Mouse (Mus musculus): ENCODE results near the gene Cnot11. TPM values are rescaled to one million over a fixed set of nuclear protein-coding genes. Genes with fewer than 3 reads are reported as not detected.

The Cnot11 gene
- total RNA-seq, 2 experiments from 2014 or later = 22.8 to 26.4 TPM

DNA sequence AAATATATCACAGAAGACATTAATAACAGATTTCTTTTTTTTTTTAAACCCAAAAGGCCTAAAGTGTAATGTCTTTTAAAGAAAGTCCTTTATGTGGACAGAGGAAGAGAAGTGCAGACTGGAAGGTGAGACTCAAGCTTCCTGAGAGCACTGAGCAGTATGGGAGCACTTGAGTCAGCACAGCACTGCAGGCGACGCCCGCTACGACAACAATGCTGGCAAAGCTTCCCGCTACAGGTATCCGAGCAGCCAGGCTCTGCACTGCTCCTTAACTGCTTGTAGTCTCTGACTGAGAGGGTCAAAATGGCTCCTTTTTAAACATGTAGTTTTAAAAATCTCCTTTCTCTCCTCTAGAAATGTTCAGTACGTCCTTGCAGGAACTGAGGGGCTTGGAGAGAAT lies 28.4 kb downstream of the Cnot11 start:
- DNase-seq (ENCODE audit: extremely low spot score in 1 of 2, low spot score in 2 of 2) = no peak
- TF ChIP-seq CTCF (IDR thresholded peaks at IDR 0.05) = no peak
- intact Hi-C loops (cut with DNase I) = no loop called here

DNA sequence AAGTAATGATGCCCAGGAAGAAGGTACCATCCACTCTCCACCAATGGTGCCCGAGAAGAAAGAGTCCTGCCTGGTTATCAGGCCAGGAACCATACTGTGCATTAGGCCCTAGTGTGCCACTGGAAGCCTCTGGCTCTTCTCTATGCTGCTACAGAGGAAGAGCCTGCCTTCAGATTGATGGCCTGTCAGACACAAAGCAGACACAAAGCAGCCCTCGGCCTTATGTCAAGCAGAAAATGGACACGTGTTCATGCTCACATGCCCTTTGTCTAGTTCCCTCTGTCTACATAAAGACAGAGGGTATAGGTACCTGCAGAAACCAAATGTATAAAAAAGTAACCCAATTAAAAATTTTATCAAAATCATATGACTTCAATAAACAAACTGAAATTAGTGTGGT lies 29.8 kb downstream of the Cnot11 start:
- no peak overlapping the region for H3K4me3 ChIP-seq
- intact Hi-C loops (cut with DNase I) = no loop called here
- TF ChIP-seq CTCF (IDR thresholded peaks at IDR 0.05) = no peak
- no peak overlapping the region for H3K27ac ChIP-seq
- no peak for DNase-seq (ENCODE audit: extremely low spot score in 1 of 2, low spot score in 2 of 2)

More for the DNA sequence above, 28.4 kb downstream of the Cnot11 start:
- no peak overlapping the region for H3K4me3 ChIP-seq
- no peak overlapping the region for H3K27ac ChIP-seq

DNA sequence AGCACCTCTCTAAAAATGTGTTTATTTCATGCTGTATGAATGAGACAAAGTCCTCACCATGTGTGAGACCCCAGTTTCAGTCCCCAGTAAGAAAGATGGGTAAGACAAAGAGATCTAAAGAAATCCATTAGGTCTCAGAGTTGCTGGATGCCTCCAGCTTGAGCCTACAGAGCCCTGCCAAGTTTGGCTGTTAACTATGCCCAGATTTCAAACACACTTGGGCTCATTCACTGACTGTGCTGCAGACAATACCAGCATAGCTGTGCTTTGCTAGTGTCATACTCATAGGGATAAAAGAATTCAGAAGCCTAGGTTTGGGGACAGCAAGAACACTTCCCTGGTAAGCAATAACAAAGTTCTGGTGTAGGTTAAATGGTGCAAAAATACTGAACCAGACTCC lies 33.3 kb downstream of the Cnot11 start:
- DNase-seq (ENCODE audit: extremely low spot score in 1 of 2, low spot score in 2 of 2) = no peak
- intact Hi-C loops (cut with DNase I) = no loop called here
- no peak overlapping the region for H3K4me3 ChIP-seq
- TF ChIP-seq CTCF (IDR thresholded peaks at IDR 0.05) = no peak
- no peak overlapping the region for H3K27ac ChIP-seq

DNA sequence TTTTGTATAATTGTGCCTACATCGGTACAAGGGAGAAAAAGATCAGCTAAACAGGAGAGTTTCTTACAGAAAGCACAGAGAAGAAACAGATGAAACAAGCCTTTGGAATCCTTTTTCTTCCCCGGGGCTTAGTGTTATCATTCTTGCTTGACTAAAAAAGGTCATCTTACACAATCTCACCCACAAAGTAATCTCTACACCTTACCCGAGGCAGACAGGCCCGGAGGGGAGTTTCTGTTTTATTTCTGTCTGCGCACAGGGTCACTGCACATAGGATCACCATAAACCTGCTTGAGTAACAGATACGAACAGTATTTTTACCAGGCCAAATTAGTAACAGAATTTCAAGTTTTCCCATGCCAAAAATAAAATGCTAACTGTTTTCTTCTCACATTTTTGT lies 36.9 kb downstream of the Cnot11 start:
- no peak overlapping the region for H3K4me3 ChIP-seq
- TF ChIP-seq CTCF (IDR thresholded peaks at IDR 0.05) = no peak
- intact Hi-C loops (cut with DNase I) = no loop called here
- H3K27ac ChIP-seq = no peak overlapping the region
- no peak for DNase-seq (ENCODE audit: extremely low spot score in 1 of 2, low spot score in 2 of 2)

DNA sequence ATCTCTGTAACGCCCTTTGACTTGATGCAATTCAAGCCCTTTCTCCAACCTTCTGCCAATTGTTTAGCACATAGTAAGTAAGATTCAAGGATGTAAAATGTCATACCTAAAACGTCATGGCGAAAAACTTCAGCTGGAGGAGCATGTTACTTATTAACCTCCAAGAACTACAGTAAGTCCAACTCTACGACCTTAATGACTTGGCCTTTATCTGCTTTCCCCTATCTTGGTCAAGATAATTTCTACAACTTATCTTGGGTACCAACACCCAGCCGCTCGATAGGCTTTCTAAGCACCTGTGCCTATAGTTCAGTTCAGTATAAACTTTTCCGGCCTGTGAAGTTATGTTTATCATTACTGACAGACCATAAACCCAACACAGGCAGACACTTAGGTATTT lies 39.1 kb downstream of the Cnot11 start:
- Histone ChIP-seq H3K4me3 (no peak overlapping the region), H3K27ac (no peak overlapping the region)
- no peak for DNase-seq (ENCODE audit: extremely low spot score in 1 of 2, low spot score in 2 of 2)
- intact Hi-C loops (cut with DNase I) = no loop called here
- TF ChIP-seq CTCF (IDR thresholded peaks at IDR 0.05) = no peak

DNA sequence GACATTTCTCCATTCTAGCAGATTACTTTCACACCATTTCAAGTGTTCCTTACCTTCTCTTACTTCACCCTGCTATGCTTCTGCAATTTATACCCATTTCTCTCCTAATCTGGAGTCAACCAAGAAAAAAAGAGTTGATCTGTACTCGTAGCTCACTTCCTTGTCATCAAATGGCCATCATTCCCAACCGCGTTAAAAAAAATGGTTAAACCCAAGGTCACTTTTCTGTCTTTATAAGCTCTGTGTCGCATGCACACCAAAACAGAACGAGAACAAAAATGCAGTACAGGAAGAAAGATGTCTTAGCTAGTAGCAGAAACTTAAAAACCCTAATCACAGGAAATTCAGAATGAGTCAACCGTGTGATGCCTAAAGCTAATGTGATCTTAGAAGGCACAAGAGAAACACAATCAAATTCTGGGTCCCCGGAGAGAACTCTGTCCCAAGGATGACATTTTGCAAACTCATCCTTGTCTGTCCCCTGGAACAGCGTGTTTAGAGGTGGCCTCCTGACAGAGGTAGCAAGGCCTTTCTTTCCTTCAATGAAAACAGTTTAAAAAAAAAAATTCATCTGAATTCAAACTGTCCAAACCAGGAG lies 41.1 kb downstream of the Cnot11 start:
- intact Hi-C loops (cut with DNase I) = loop anchor here (5.0 kb wide), 1 partner anchor 76 kb away; the partner anchor contains the start of gene Creg2
- H3K4me3 ChIP-seq = peak overlapping the region; percentile 90
- H3K27ac ChIP-seq = peak overlapping the region; percentile 92; the same call in 1 of the 2 replicates
- DNase-seq (ENCODE audit: extremely low spot score in 1 of 2, low spot score in 2 of 2) = no peak
- TF ChIP-seq CTCF (IDR thresholded peaks at IDR 0.05) = no peak

DNA sequence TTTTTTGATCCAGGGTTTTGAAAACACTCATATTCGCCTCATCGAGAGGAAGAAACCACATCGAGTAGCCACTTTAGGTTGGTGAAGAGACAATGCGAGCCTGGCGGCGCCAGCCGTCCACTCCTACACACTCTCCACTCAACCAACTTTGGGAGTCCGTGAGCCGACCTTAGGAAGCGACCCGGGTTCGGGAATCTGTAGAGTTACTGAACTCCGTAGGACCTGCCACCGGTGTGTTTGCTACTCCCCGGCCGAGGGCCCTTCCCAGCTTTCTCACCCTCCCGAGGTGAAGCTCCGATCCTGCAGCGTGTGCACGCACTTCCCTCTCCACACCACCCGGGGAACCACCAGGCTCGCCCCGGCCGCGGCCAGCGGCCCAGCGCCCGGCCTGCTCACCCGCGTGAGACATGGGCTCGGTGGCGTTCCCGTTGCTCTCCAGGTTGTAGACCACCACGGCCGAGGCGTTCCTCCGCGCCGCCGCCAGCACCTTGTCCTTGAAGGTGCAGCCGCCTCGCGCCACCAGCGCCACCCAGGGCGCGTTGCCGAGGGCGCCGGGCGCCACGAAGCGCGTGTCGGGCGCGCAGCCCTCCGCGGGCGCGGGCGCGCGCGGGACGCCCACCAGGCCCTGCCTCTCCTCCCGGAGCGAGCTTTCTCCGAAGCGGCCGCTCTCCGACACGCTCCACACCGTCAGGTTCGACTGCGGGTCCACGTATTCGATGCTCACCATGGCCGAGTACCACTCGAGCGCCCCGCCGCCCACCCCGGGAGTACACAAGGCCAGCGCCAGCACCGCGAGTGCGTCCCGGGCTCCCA lies 41.8 kb downstream of the Cnot11 start:
- intact Hi-C loops (cut with DNase I) = loop anchor here (5.0 kb wide), 1 partner anchor 76 kb away; the partner anchor contains the start of gene Creg2
- peak; percentile 67 to 75 for DNase-seq (ENCODE audit: extremely low spot score in 1 of 2, low spot score in 2 of 2)
- TF ChIP-seq CTCF (IDR thresholded peaks at IDR 0.05) = no peak; the same call in 1 of the 2 replicates

DNA sequence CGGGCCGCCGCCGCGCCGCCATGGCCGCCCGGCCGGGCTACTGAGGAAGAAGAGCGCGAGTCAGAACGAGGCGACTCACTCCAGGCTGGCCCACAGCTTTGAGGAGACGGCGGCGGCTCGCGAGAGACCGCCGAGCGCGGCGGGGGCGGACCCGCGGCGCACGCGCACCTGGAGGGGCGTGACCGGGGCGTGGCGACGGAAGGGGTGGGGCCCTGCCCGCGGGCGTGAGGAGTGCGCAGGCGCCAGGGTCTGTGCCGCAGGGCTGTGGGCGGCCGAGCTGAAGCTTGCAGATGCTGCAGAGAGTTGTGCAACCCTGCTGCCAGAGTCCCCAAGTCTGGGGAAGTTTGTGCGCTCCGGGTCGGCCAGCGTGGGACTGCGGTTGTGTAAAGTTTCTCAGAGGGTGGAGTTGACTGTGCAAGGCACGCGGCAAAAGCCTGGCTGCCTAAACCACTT lies 42.5 kb downstream of the Cnot11 start, which contains the start of gene Rnf149:
Gene Rnf149 (minus strand): TSS at position 153 of the 453 bp plus-strand sequence.
- peak within 1 kb of the TSS; percentile 92 for H3K27ac ChIP-seq
- H3K4me3 ChIP-seq = peak within 1 kb of the TSS; percentile 90
- intact Hi-C loops (cut with DNase I) = loop anchor here (5.0 kb wide), 1 partner anchor 75 kb away; the partner anchor contains the start of gene Creg2
- TF ChIP-seq CTCF (IDR thresholded peaks at IDR 0.05) = no peak
- DNase-seq (ENCODE audit: extremely low spot score in 1 of 2, low spot score in 2 of 2) = peak; percentile 97 to 99

More for the DNA sequence above, 41.8 kb downstream of the Cnot11 start:
- peak overlapping the region; percentile 90 for H3K4me3 ChIP-seq
- H3K27ac ChIP-seq = peak overlapping the region; percentile 92

DNA sequence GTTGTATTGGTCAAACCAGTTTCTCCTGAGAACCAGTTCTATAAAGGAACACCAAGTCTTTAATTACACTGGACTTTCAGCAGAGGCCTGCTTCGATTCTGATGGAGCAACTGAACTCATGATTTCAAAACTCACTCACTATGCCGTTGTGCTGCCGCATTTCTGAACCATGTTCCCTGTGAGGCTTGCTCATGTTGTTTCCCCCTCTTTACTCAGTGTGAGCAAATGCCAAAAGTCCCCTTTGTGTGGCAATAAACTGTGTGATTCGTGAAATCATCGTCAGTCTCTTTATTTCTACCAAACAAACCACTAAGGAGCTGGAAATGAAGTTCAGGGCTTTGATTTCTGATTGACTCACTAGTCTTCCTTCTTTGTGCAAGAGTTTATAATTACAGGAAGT lies 43.7 kb downstream of the Cnot11 start:
- Histone ChIP-seq H3K4me3 (no peak overlapping the region), H3K27ac (no peak overlapping the region)
- TF ChIP-seq CTCF (IDR thresholded peaks at IDR 0.05) = no peak
- intact Hi-C loops (cut with DNase I) = loop anchor here (5.0 kb wide), 1 partner anchor 74 kb away; the partner anchor contains the start of gene Creg2
- no peak for DNase-seq (ENCODE audit: extremely low spot score in 1 of 2, low spot score in 2 of 2)

DNA sequence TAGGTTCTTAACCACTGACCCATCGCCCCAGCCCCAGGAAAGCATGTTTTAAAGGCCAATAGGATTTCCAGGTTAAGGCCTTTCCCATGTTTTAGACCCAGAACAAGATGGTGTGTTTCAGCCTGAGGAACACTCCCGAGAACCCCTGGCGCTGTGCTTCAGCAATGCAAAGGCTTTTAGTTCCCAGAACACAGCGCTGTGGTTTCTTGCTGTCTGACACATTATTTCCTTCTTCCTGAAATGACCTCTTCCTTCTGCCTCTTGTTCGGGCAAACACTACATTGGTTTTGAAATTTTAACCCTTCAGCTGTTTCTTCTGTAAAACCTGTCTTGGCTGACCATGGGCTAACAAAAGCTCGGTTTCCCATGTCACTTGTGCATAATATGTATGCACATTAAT lies 44.3 kb downstream of the Cnot11 start:
- DNase-seq (ENCODE audit: extremely low spot score in 1 of 2, low spot score in 2 of 2) = no peak
- no peak for TF ChIP-seq CTCF (IDR thresholded peaks at IDR 0.05)
- intact Hi-C loops (cut with DNase I) = loop anchor here (5.0 kb wide), 1 partner anchor 73 kb away; the partner anchor contains the start of gene Creg2
- Histone ChIP-seq H3K4me3 (no peak overlapping the region), H3K27ac (no peak overlapping the region)

DNA sequence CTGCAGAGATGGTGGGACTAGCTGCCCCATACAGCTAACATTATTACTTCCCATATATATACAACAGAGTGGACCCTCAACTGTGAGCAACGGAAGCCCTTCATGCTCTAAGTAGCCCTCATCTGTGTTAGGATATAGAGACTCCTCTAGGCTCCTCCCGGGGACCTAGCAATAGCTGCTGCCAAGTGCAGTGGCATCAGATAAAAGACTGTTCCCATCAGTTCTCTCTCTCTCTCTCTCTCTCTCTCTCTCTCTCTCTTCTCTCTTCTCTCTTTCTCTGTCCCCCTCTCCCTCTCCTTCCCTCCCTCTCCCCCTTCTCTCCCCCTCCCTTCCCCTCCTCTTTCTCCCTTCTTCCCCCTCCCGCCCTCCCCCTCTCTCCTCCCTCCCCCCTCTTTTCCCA lies 46.4 kb downstream of the Cnot11 start:
- Histone ChIP-seq H3K4me3 (no peak overlapping the region), H3K27ac (no peak overlapping the region)
- intact Hi-C loops (cut with DNase I) = no loop called here
- no peak for TF ChIP-seq CTCF (IDR thresholded peaks at IDR 0.05)
- no peak for DNase-seq (ENCODE audit: extremely low spot score in 1 of 2, low spot score in 2 of 2)

DNA sequence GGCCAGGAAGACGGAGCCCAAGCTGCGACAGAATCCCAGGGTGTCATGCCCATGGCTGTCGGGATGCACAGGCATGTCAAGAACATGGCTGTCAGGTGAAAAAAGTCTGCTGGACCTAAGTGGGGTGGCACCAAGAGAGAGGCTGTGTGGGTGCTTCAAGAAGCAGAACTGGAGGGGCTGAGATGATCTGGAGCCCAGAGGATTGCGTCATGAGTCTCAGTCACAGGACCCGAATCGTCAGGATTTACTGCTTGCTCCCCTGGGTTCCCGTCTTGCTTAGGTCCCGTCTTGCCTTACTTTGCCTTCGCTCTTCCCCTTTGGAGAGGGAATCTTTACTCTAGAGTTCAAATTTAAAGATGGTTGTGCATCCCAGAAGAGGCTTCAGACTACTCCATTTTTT lies 48.4 kb downstream of the Cnot11 start:
- DNase-seq (ENCODE audit: extremely low spot score in 1 of 2, low spot score in 2 of 2) = no peak
- no peak overlapping the region for H3K4me3 ChIP-seq

More for the DNA sequence above, 48.4 kb downstream of the Cnot11 start:
- TF ChIP-seq CTCF (IDR thresholded peaks at IDR 0.05) = no peak
- intact Hi-C loops (cut with DNase I) = no loop called here
- no peak overlapping the region for H3K27ac ChIP-seq

All from left cerebral cortex, adult 2 months (tissue).